Mouse (Mus musculus) liver, embryonic 14.5 days (tissue): ENCODE results near the gene Atg9b.
A peak's percentile ranks its signal among the peaks of the same experiment; 100 is the strongest.

Experiments
- CTCF ChIP-seq: IDR thresholded peaks from 2 replicates; pipeline ENCODE4 v1.5.1; 2016; ENCODE audit warnings: antibody characterized with exemption, low read depth, control low read depth
- EP300 ChIP-seq: IDR thresholded peaks from 2 replicates; pipeline ENCODE4 v1.6.1; 2016; ENCODE audit warnings: antibody characterized with exemption, low read depth

GRCm38 (mm10) chr5:24343977-24344436 lies 47.9 kb downstream of the Atg9b start:
- TF ChIP-seq CTCF (no peak), EP300 (0 out of 2 replicates have a peak, but pooled peaks have one; percentile 19)
